Mouse (Mus musculus) liver, adult 2 months (tissue): ENCODE results near the gene Gm9970.

Experiments used
- CTCF ChIP-seq: fragments of 200-500 bp; IDR thresholded peaks from 2 replicates; pipeline ENCODE4 v1.5.1; 2011; ENCODE audit warnings: low read depth, low read length, control low read depth
- POLR2A ChIP-seq: fragments of 200-500 bp; IDR thresholded peaks from 2 replicates; pipeline ENCODE4 v1.6.1; 2011; ENCODE audit warnings: low read length, control low read depth; ENCODE audit not compliant: insufficient read depth; ENCODE audit errors: extremely low read depth

DNA sequence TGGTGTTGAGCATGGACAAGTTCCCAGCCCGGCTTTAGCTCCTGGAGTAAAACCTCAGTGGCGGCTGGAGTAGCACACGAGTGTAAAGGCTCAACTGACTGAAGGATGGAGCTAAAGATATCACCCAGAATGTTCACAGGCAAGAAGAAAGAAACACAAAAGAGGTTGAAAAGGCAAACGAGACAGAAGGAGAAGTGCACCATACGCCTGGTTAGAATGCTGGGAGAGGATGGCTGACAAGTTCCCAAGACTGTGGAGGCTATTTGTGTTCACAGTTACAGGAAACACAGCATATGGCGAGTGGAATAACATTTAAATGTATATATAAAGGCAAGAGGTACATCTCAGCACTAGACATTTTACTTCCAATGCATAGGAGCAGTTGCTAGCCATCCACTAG, 32.0 kb upstream of the Gm9970 start:
- no peak for TF ChIP-seq CTCF
- no peak for TF ChIP-seq POLR2A
